Mouse (Mus musculus) layer of hippocampus, adult 9-11 months (tissue): ENCODE measurements at regions not wholly inside any gene's neighbourhood (a gene's known extent, or its start where the extent isn't known, plus 50 kb on each side); places are given as distances from the start of the nearest gene placed in this dataset.
"Not testable (repeated sequence)": the region's sequence is repeated elsewhere in the genome, so short reads cannot be mapped to it uniquely, and the experiment has no call there.

Source experiments
- DNase-seq: peaks from one replicate; pipeline ENCODE4 v3.0.0; 2022

- DNase-seq, result no peak
Observed at GRCm38 (mm10) chr11:56505068-56505467, 464.3 kb upstream of the Nmur2 start.

GRCm38 (mm10) chr11:56514941-56515340, 474.1 kb upstream of the Nmur2 start:
- DNase-seq, result no peak

- DNase-seq, result no peak
Observed at GRCm38 (mm10) chr11:56518486-56518885, 477.7 kb upstream of the Nmur2 start.

- no peak for DNase-seq
Observed at GRCm38 (mm10) chr11:56550736-56551135, 460.5 kb upstream of the Gria1 start.

GRCm38 (mm10) chr11:56556332-56556731, 454.9 kb upstream of the Gria1 start:
- no peak for DNase-seq

- peak; percentile 62 for DNase-seq
Observed at GRCm38 (mm10) chr11:56580028-56580427, 431.2 kb upstream of the Gria1 start.

GRCm38 (mm10) chr11:56583054-56583453, 428.1 kb upstream of the Gria1 start:
- DNase-seq, result no peak

- not testable (repeated sequence) for DNase-seq
Observed at GRCm38 (mm10) chr11:56593435-56593834, 417.8 kb upstream of the Gria1 start.

- no peak for DNase-seq
Observed at GRCm38 (mm10) chr11:56603742-56604141, 407.4 kb upstream of the Gria1 start.

- peak; percentile 49 for DNase-seq
Observed at GRCm38 (mm10) chr11:56627659-56628058, 383.5 kb upstream of the Gria1 start.

GRCm38 (mm10) chr11:56633445-56633844, 377.7 kb upstream of the Gria1 start:
- DNase-seq, result no peak

GRCm38 (mm10) chr11:56636606-56637226, 374.5 kb upstream of the Gria1 start:
- DNase-seq, result no peak

GRCm38 (mm10) chr11:56641716-56642115, 369.5 kb upstream of the Gria1 start:
- no peak for DNase-seq
